Mouse (Mus musculus) liver, adult (tissue): Measurements from ENCODE around the gene Gucd1.

Experiments used
- GATA4 ChIP-seq: IDR thresholded peaks from 2 replicates; pipeline ENCODE4 v1.6.1; 2014; ENCODE audit warnings: mild to moderate bottlenecking, low read length; ENCODE audit not compliant: insufficient replicate concordance

The Gucd1 gene

DNA sequence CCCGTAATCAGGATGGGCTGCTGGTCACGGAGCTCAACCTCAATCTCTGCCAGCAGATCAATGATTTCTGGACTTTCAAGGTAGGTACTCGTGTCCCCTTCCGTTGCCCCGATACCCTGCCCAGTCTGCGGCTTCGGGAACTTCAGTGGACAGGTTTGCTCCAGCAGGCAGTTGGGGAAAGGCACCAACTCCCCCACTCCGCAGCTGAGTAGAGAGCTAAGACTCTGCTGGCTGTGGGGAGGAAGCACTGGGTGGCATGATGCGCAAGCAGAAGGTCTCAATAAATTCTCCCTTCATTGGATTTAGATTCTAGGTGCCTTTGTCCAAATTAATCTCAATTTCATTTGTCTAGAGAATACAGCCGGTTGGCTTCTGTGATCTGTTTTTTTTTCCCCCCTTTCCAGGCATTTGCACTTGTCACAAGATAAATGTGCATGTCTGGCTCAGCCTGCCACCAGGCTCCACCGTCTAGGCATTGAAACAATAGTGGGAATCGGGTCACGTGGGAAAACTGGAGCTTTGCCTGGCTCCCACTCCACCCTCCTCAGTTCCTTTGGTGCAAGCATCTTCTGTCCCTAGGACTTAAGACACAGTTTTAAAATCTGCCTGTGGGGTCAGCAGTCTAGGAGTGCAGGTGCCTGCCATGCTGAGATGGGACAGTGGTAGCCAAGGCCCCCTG, 79.5 kb downstream of the Gucd1 start:
- TF ChIP-seq GATA4: no peak

DNA sequence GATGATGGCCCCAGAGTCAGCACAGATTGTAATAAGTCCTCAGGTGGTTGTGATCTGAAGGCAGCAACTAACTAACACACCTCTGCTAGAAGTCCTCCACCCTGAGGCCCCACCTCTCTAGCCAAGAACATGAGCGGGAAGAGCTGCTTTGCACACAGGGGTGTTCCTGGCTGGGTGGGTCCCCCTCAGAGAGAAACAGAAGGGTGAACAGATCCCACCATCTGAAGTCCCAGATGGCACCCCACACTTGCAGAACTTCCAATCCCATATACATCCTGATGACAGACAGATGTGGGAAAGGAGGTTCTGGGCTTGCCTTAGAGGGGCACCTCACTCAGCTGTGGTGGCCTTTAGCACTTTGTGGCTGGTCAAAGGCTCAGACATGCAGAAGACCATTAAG, 80.5 kb downstream of the Gucd1 start:
- no peak for TF ChIP-seq GATA4

DNA sequence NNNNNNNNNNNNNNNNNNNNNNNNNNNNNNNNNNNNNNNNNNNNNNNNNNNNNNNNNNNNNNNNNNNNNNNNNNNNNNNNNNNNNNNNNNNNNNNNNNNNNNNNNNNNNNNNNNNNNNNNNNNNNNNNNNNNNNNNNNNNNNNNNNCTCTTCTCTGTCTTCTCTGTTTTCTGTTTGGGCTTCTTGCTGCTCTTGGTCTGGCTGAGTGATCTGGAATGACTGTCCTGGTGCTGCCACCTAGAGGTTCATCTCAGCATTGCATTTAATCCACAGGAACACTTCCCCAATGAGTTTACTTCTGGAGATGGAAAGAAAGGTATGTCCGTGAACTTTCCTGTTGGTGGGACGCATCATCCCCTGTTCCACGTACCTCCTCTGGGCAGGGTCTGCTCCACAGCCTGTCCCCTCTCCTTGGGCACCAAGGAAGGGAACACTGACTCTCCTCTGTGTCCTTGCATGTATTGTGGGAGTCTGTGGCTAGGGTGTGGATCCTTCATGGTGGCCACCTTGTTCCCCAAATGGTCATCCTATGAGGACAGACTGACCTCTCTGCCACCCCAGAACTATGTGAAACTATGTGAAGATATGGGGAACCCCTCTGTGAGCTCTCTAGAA, 81.1 kb downstream of the Gucd1 start:
- no peak for TF ChIP-seq GATA4

DNA sequence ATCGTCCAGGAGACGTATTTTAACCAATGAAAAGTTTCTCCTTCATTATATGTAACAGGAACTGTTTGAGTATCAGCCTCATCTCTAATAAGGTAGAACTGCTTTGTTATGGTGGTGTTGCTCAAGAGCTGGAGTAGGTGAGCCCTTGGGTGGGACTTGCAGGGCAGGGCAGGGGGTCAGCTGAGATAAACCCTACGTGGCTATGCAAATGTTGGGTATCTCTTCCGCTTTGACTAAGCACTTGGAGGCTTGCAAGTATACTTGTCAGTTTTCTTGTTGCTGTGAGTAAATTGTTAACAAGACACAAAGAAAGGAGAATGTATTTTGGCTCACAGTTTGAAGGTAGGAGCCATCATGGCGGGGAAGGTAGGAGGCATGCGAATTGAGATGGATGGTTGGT, 87.1 kb downstream of the Gucd1 start:
- TF ChIP-seq GATA4: no peak

DNA sequence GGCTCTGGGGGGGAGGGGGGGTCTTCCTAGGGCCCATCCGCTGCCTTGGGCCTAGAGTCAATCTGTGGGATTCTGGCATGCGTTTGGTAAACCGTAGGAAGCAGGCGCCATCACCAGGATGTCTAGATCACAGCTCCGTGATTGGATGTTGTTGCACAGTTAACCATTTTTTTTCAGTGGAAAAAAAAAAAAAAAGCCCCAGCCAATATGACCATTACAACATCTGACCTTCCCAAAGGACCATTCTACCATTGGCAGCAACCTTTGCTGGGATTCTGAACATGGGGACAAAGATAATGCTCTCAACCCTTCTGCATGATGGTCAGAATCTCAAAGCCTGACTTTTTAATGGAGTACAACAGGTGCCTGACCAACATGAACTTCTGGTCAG, 87.6 kb downstream of the Gucd1 start:
- no peak for TF ChIP-seq GATA4

DNA sequence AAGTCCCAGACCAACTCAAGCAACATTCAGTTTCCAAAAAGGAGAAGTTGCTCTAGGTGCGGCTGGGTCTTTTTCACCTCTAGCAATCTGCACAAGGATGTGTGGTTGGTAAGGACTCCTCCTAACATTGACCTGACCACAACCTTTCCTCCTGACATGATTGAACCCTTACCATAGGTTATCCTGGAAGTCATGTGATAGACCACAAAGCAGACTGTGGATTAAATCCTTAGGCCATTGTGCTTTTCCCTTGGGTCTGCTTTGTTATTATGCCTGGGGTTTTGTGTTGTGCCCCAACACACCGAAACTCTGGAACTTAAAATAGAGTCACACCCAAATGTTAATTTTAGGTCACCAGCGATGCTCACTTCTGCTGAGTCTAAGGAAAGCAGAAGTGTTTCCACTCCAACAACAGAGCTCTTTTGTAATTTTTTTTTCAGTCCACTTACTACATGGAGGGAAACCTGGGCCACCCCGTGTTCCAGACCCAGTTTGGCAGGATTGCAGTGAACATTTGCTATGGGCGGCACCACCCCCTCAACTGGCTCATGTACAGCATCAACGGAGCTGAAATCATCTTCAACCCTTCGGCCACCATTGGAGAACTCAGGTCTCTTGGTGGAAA, 88.1 kb downstream of the Gucd1 start:
- no peak for TF ChIP-seq GATA4

DNA sequence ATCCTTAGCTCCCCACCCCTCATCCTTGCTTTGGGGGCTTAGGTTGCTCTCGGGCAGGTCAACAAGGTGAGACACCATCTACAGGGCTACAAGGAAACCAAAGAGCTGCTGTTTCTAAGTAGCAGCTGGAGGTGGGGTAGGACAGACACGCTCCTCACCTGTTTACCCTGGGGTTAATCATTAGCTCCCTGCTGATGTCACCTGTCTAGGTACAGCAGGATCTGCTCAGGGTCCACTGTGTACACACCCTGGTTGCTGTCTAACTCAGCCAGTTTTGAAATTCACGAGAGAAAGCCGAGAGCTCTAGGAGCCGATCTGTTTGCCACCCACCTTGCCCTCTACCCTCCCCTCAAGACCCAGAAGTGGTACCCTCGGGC, 88.8 kb downstream of the Gucd1 start:
- TF ChIP-seq GATA4: no peak

DNA sequence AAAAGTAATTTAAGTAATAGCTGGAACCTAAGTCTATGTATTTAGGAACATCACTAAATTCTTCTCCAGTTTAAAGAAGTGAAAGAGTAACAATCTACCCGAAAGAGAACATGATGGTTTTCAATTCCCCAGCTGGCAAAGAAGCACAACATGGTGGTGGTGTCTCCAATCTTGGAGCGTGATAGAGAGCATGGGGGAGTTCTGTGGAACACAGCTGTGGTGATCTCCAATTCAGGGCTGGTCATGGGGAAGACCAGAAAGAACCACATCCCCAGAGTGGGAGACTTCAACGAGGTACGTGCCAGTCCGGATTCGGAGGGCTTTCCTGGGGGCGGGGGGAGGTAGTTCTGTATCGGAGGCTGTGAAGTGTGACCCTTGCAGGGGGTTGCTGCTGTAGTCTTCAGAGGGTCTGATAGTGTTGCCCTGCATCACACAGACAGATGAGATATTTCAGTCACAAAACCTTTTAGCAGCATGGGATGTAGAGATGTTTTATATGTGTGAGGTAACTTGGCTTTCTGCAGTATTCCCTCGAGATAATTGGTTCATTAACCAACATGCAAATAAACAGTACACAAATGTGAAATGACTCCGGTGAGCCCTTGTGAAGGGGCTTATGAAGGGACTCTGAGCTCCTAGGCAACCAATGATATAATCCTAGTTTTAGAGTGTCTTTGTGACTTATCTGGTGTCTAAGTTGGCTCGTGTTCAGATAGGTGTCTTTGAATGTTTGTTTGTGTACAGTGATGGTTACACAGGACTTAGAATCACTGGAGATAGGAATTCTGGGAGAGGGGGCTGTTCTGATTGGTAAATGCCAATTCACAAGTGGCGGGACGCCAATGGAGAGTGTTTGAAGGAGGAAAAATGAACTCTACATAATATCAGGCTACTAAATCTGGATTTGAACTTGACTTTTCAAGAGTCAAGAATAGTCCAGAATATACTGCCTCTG, 89.4 kb downstream of the Gucd1 start:
- TF ChIP-seq GATA4: no peak

DNA sequence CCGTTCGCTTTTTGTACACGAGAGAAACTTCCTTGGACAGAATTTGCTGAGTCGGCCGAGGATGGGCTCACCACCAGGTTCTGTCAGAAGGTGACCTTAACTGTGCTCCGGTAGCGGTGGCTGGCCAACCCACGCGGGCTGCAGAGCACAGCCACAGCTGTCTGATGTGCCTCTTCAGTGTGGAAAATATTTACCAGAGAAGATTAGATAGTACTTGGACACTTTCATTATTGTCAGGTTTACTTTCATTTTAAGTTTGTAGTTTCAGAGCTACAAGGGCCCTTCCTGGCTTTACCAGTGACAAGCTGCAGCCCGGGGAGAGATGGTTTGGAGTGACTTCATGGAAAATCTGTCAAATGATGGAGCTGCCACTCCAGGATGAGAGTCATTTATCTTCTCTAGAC, 93.3 kb downstream of the Gucd1 start:
- TF ChIP-seq GATA4: peak; percentile 68; the same call in 1 of the 2 replicates

DNA sequence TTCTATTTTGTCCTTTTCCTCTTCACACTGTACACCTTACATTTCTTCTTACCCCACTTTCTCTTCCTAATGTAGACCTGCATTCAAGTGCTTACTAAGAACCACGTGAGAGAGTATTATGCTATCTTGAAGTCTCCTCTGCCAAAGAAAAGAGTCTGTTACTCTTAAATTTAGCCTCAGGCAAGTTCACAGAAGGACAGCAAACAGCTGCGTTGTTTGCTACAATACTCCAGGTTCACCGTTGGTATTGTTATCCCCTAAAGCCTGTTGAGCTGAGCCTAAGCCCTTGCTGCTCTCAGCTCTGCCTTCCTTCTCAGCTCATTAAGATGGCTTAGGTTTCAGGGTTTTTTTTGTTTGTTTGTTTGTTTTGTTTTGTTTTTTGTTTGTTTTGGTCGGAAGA, 99.0 kb downstream of the Gucd1 start:
- no peak for TF ChIP-seq GATA4

DNA sequence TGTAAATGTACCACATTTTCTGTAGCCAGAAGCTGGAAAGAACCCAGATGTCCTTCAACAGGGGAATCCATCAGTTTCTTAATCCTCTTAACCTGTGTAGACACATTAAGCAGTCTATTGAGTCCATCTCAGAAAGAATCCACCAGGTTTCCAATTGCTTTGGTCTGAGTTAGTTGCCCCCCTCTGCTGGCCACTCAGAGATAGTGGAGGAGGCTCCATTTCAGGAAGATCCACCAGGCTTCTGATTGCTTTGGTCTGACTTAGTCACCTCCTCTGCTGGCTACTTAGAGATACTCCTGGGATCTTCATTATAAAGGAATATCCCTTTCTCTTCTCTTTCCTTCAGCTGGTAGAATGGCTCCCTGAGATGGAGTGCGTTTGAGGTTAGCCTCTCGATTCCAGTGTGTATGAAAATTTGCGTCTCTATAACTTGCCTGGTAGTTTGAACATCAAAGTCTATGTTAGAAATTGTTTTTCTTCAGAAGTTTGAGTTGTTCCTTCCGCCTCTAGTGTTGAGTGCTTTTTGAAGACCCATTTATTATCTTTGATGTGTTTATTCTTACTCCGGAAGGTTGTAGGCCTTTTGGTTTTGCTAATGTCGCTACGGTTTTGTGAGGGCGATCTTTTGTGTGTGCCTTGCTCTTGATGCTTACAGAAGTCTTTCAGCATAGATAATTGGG, 100.3 kb downstream of the Gucd1 start:
- TF ChIP-seq GATA4: no peak

DNA sequence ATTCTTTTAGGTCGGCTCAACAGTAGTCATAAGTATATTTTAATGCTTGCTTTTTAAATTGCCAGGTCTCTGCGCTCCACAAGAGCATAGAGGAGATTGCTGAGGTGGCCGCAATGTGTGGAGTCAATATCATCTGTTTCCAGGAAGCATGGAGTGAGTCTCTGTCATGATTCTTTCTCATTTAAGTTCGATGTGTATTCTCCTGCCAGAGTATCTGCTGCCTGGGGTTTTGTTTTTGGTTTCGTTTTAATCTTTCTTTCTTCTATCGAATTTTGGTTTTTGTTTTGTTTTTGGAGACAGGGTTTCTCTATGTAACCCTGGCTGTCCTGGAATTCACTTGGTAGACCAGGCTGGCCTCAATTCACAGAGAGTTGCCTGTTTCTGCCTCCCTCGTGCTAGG, 102.8 kb downstream of the Gucd1 start:
- TF ChIP-seq GATA4: no peak

DNA sequence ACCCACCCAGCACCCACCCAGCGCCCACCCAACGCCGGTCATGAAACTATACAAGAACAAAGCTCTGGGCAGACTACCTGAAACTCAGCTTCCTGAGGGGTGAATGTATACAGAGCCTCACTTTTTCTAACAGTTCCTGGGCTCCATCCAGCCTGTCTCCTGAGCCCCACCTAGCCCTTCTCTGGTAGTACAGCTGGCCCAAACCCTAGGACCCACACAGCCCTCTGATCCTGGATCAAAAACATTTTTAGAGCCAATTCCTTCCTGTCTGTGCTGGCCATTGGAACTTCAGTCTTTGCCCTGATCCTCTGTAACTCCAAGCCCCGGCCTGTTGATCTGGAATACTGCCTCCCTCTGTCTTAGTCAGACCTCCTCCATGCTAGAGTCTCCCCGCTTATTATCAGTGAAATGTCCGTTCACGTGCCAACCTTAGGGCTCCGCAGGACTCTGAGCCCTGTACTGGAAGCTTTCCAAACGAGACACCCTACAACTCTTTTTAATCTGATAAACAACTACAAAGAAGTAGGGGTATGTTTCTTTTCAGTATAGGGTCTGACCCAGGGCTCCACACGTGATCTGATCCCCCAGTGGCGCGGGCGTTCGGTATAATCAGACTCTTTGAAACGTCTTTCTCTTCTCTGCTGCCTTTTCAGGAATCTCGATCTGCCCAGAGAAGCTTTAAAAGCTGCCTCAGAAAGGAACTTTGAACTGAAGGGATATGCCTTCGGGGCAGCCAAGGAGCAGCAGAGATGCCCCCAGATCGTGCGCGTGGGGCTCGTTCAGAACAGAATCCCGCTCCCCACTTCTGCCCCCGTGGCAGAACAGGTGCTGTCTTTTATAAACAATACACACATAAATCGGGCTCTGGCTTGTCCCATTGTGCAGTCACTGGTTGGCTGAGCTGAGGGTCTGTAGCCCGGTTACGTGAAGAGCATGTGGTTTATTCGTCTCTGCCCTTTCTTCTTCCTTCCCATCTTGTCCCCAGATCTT, 105.4 kb downstream of the Gucd1 start:
- peak; percentile 25; the same call in 1 of the 2 replicates for TF ChIP-seq GATA4

DNA sequence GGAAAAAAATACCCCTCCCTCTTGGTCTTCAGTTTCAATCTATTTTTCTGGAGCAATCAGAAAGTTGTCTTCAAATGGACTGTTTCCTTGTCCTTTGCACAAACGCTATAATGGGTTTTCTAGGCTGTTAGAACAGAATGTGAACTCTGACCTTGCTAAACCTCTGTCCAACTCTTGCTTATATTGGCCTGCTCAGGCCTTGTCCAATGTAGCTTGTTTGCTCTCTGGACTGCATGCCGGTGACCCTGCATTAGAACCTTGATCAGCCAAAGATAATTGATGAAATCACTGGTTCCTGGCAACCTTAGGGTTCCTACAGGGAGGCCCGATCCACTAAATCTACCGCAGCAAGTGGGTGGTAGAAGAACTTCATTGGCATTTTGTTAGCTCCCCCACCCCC, 110.0 kb downstream of the Gucd1 start:
- TF ChIP-seq GATA4: peak; percentile 74

DNA sequence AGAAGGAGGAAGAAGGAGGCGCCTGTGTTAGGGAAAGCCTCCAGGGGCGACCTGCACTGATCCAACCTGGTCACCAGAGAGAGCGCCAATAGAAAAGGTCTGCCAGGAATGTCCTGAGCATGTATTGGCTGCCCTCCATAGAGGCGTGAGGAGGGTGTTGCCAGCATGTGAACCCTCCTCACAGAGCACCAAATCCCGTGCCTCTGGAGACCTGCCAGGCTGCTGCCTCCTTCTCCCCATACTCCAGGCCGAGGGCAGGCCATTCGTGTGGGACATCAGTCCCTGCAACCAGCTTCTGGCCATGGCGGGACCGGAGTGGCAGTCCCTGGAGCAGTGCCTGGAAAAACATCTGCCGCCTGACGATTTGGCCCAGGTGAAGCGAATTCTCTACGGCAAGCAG, 111.0 kb downstream of the Gucd1 start:
- no peak for TF ChIP-seq GATA4
